Mouse (Mus musculus) CH12.LX (cell line): ENCODE data around the gene Eef1a1. TPM values are rescaled to one million over a fixed set of nuclear protein-coding genes. Genes with fewer than 3 reads are reported as not detected.
A peak's percentile ranks its signal among the peaks of the same experiment; 100 is the strongest.

ENCODE experiments used
- DNase-seq: peaks from one replicate; pipeline ENCODE4 v3.0.0-alpha.2; 2013; ENCODE audit errors: extremely low read depth
- H3K27ac ChIP-seq: 2 replicates; pipeline ENCODE4 v1.5.1; 2012; ENCODE audit warnings: low read depth, mild to moderate bottlenecking, control low read depth, moderate library complexity; ENCODE audit not compliant: insufficient read depth
- H3K27me3 ChIP-seq: replicated peaks from 2 replicates; pipeline ENCODE3; 2012; ENCODE audit warnings: inconsistent platforms
- H3K36me3 ChIP-seq, 2 experiments: replicated peaks in 1 of 2; 2 replicates each; pipeline versions ENCODE3 to v1.6.1; 2012; ENCODE audit warnings: inconsistent platforms in 1 of 2, low read length in 1 of 2, mild to moderate bottlenecking in 1 of 2, mixed read lengths in 1 of 2, moderate library complexity in 1 of 2; ENCODE audit not compliant: control insufficient read depth in 1 of 2, insufficient read depth in 1 of 2
- H3K4me1 ChIP-seq, 2 experiments: 2 replicates each; pipeline ENCODE4 v1.6.1; 2012; ENCODE audit warnings: inconsistent platforms in 1 of 2, moderate library complexity in 1 of 2; ENCODE audit not compliant: insufficient read depth in 2 of 2, control insufficient read depth in 1 of 2
- H3K4me2 ChIP-seq: 2 replicates; pipeline ENCODE4 v1.6.1; 2012; ENCODE audit warnings: low read depth, mild to moderate bottlenecking, control low read depth; ENCODE audit not compliant: poor library complexity, insufficient read depth, severe bottlenecking
- H3K4me3 ChIP-seq, 3 experiments: fragments of 150-350 bp in 1 of 3; sonication (generic) in 1 of 3; replicated peaks in 1 of 3; 2 replicates each; pipeline versions ENCODE3 to v1.5.1; 2011 to 2012; ENCODE audit warnings: low read depth in 2 of 3, low read length in 2 of 3, mild to moderate bottlenecking in 2 of 3, moderate library complexity in 2 of 3, control low read depth in 1 of 3, improper control_type of control experiment in 1 of 3, inconsistent platforms in 1 of 3, mixed read lengths in 1 of 3; ENCODE audit not compliant: poor library complexity in 1 of 3
- H3K79me2 ChIP-seq: replicated peaks from 2 replicates; pipeline ENCODE4 v1.6.1; 2012; ENCODE audit warnings: mild to moderate bottlenecking, moderate library complexity; ENCODE audit not compliant: control insufficient read depth, poor library complexity, insufficient read depth, severe bottlenecking; ENCODE audit errors: extremely low read depth
- H3K9ac ChIP-seq: 2 replicates; pipeline ENCODE4 v1.6.1; 2012; ENCODE audit warnings: low read depth, mild to moderate bottlenecking, control low read depth, moderate library complexity; ENCODE audit not compliant: insufficient read depth
- H3K9me3 ChIP-seq: replicated peaks from 2 replicates; pipeline ENCODE3; 2012; ENCODE audit warnings: low read length, inconsistent platforms, mixed read lengths
- BHLHE40 ChIP-seq: IDR thresholded peaks from 2 replicates; pipeline ENCODE4 v1.6.1; 2011; ENCODE audit warnings: mild to moderate bottlenecking, low read depth, low read length, improper control_type of control experiment
- CHD1 ChIP-seq: IDR thresholded peaks from 2 replicates; pipeline ENCODE4 v1.6.1; 2012; ENCODE audit warnings: low read depth, low read length, improper control_type of control experiment, inconsistent platforms
- CHD2 ChIP-seq: IDR thresholded peaks from 2 replicates; pipeline ENCODE4 v1.6.1; 2011; ENCODE audit warnings: low read length, improper control_type of control experiment
- E2F4 ChIP-seq: IDR thresholded peaks from 2 replicates; pipeline ENCODE4 v1.6.1; 2011; ENCODE audit warnings: low read depth, low read length, improper control_type of control experiment; ENCODE audit not compliant: insufficient replicate concordance
- ELF1 ChIP-seq: IDR thresholded peaks from 2 replicates; pipeline ENCODE4 v1.6.1; 2014; ENCODE audit warnings: low read depth, mild to moderate bottlenecking, inconsistent platforms, low read length, improper control_type of control experiment
- EP300 ChIP-seq: IDR thresholded peaks from 2 replicates; pipeline ENCODE4 v1.6.1; 2011; ENCODE audit warnings: low read length, improper control_type of control experiment
- ETS1 ChIP-seq: conservative IDR thresholded peaks from 2 replicates; pipeline ENCODE4 v1.6.1; 2012; ENCODE audit warnings: low read depth, mild to moderate bottlenecking, inconsistent platforms, low read length, improper control_type of control experiment, moderate library complexity
- GABPA ChIP-seq: IDR thresholded peaks from 2 replicates; pipeline ENCODE4 v1.6.1; 2012; ENCODE audit warnings: low read depth, low read length, improper control_type of control experiment, inconsistent platforms; ENCODE audit not compliant: insufficient replicate concordance
- HCFC1 ChIP-seq: IDR thresholded peaks from 2 replicates; pipeline ENCODE4 v1.6.1; 2012; ENCODE audit warnings: low read depth, mild to moderate bottlenecking, inconsistent platforms, low read length, improper control_type of control experiment
- IRF4 ChIP-seq: IDR thresholded peaks from 2 replicates; pipeline ENCODE4 v1.6.1; 2014; ENCODE audit warnings: low read depth, mild to moderate bottlenecking, inconsistent platforms, low read length, improper control_type of control experiment
- JUN ChIP-seq: IDR thresholded peaks from 2 replicates; pipeline ENCODE4 v1.6.1; 2011; ENCODE audit warnings: low read depth, mild to moderate bottlenecking, low read length, improper control_type of control experiment, moderate library complexity; ENCODE audit not compliant: insufficient read depth
- JUND ChIP-seq: conservative IDR thresholded peaks from 2 replicates; pipeline ENCODE4 v1.6.1; 2011; ENCODE audit warnings: low read depth, low read length, improper control_type of control experiment
- KAT2A ChIP-seq: IDR thresholded peaks from 2 replicates; pipeline ENCODE4 v1.6.1; 2012; ENCODE audit warnings: low read length, improper control_type of control experiment, inconsistent platforms; ENCODE audit not compliant: insufficient replicate concordance
- MAFK ChIP-seq: IDR thresholded peaks from 2 replicates; pipeline ENCODE4 v1.6.1; 2011; ENCODE audit warnings: low read length, improper control_type of control experiment; ENCODE audit not compliant: insufficient replicate concordance
- MAX ChIP-seq: IDR thresholded peaks from 2 replicates; pipeline ENCODE4 v1.6.1; 2011; ENCODE audit warnings: low read length, improper control_type of control experiment
- MAZ ChIP-seq: IDR thresholded peaks from 2 replicates; pipeline ENCODE4 v1.6.1; 2012; ENCODE audit warnings: low read depth, mild to moderate bottlenecking, inconsistent platforms, low read length, improper control_type of control experiment, moderate library complexity
- MEF2A ChIP-seq: IDR thresholded peaks from 2 replicates; pipeline ENCODE4 v1.6.1; 2014; ENCODE audit warnings: low read depth, mild to moderate bottlenecking, inconsistent platforms, low read length, improper control_type of control experiment, borderline replicate concordance
- MXI1 ChIP-seq: IDR thresholded peaks from 2 replicates; pipeline ENCODE4 v1.6.1; 2011; ENCODE audit warnings: mild to moderate bottlenecking, low read depth, low read length, improper control_type of control experiment
- MYC ChIP-seq: IDR thresholded peaks from 2 replicates; pipeline ENCODE4 v1.6.1; 2011; ENCODE audit warnings: low read depth, mild to moderate bottlenecking, improper control_type of control experiment, low read length
- NELFE ChIP-seq: IDR thresholded peaks from 2 replicates; pipeline ENCODE4 v1.6.1; 2011; ENCODE audit warnings: low read depth, low read length, improper control_type of control experiment
- NRF1 ChIP-seq: IDR thresholded peaks from 2 replicates; pipeline ENCODE4 v1.6.1; 2014; ENCODE audit warnings: low read depth, mild to moderate bottlenecking, inconsistent platforms, low read length, improper control_type of control experiment, moderate library complexity
- PAX5 ChIP-seq: IDR thresholded peaks from 2 replicates; pipeline ENCODE4 v1.6.1; 2012; ENCODE audit warnings: low read length, inconsistent platforms, mixed read lengths
- POLR2A ChIP-seq: IDR thresholded peaks from 2 replicates; pipeline ENCODE4 v1.6.1; 2011; ENCODE audit warnings: low read depth, mild to moderate bottlenecking, improper control_type of control experiment, low read length
- POLR2AphosphoS2 ChIP-seq: IDR thresholded peaks from 2 replicates; pipeline ENCODE4 v1.6.1; 2011; ENCODE audit warnings: low read depth, low read length, improper control_type of control experiment
- RAD21 ChIP-seq: IDR thresholded peaks from 2 replicates; pipeline ENCODE4 v1.6.1; 2011; ENCODE audit warnings: low read depth, mild to moderate bottlenecking, low read length, improper control_type of control experiment, moderate library complexity
- RCOR1 ChIP-seq: conservative IDR thresholded peaks from 2 replicates; pipeline ENCODE4 v1.6.1; 2012; ENCODE audit warnings: low read depth, mild to moderate bottlenecking, inconsistent platforms, low read length, improper control_type of control experiment
- SIN3A ChIP-seq: IDR thresholded peaks from 2 replicates; pipeline ENCODE4 v1.6.1; 2012; ENCODE audit warnings: low read length, improper control_type of control experiment, inconsistent platforms
- SMC3 ChIP-seq: IDR thresholded peaks from 2 replicates; pipeline ENCODE4 v1.6.1; 2011; ENCODE audit warnings: low read depth, low read length, improper control_type of control experiment
- TBP ChIP-seq: conservative IDR thresholded peaks from 2 replicates; pipeline ENCODE4 v1.6.1; 2011; ENCODE audit warnings: low read depth, low read length, improper control_type of control experiment
- TCF12 ChIP-seq: IDR thresholded peaks from 2 replicates; pipeline ENCODE4 v1.6.1; 2014; ENCODE audit warnings: low read depth, mild to moderate bottlenecking, inconsistent platforms, low read length, improper control_type of control experiment
- UBTF ChIP-seq: IDR thresholded peaks from 2 replicates; pipeline ENCODE4 v1.6.1; 2012; ENCODE audit warnings: low read depth, mild to moderate bottlenecking, inconsistent platforms, low read length, improper control_type of control experiment, moderate library complexity
- USF1 ChIP-seq: IDR thresholded peaks from 2 replicates; pipeline ENCODE4 v1.6.1; 2014; ENCODE audit warnings: low read depth, mild to moderate bottlenecking, inconsistent platforms, low read length, improper control_type of control experiment
- USF2 ChIP-seq: conservative IDR thresholded peaks from 2 replicates; pipeline ENCODE4 v1.6.1; 2011; ENCODE audit warnings: low read depth, low read length, improper control_type of control experiment
- ZC3H11A ChIP-seq: IDR thresholded peaks from 2 replicates; pipeline ENCODE4 v1.6.1; 2012; ENCODE audit warnings: low read depth, mild to moderate bottlenecking, inconsistent platforms, low read length, improper control_type of control experiment
- ZKSCAN1 ChIP-seq: IDR thresholded peaks from 2 replicates; pipeline ENCODE4 v1.6.1; 2012; ENCODE audit warnings: low read depth, inconsistent platforms, low read length, improper control_type of control experiment, borderline replicate concordance
- ZMIZ1 ChIP-seq: IDR thresholded peaks from 2 replicates; pipeline ENCODE4 v1.6.1; 2012; ENCODE audit warnings: low read depth, mild to moderate bottlenecking, inconsistent platforms, low read length, improper control_type of control experiment
- ZNF384 ChIP-seq: IDR thresholded peaks from 2 replicates; pipeline ENCODE4 v1.6.1; 2012; ENCODE audit warnings: low read depth, low read length, improper control_type of control experiment, inconsistent platforms
- dilution Hi-C: fragments of 300-500 bp; cut with MboI; formaldehyde crosslinking; loops from 2 replicates; pipeline ENCODE4 v1.14.3; 2020; ENCODE audit warnings: low sequenced_read_pairs; ENCODE audit not compliant: extremely low pct_unique_long_range_greater_than_20kb, extremely low pct_ligation_motif_present
- in situ Hi-C: fragments of 300-500 bp; cut with MboI; formaldehyde crosslinking; loops from 3 replicates; pipeline ENCODE4 v1.14.3; 2019; ENCODE audit warnings: low sequenced_read_pairs, low pct_ligation_motif_present, low pct_unique_long_range_greater_than_20kb, mixed read lengths
- polyA plus RNA-seq: library from polyadenylated mRNA; unstranded; fragments of >175 nt; gene quantifications from 2 replicates; pipeline ENCODE4 v1.2.1, GENCODE M21; 2012; ENCODE audit warnings: low read depth; ENCODE audit not compliant: insufficient read length
- total RNA-seq, 2 experiments: library from RNA; depleted of rRNA; stranded (reverse); fragments of 300-350 nt in 1 of 2; fragments of >200 nt in 1 of 2; gene quantifications; 2 replicates each; pipeline ENCODE4 v1.2.3; 2012 to 2014

Eef1a1 gene
- total and polyA plus RNA-seq, 3 experiments: 12,362 to 21,026 (median 18,409) TPM

- Histone ChIP-seq H3K79me2 (peaks cover 30% of the 10 kb centered on the region), H3K36me3 (peaks cover 36% of the 10 kb centered on the region in 2 experiments), H3K9me3 (no peaks in the 10 kb centered on the region), H3K4me3 (peak overlapping the region; percentile 83 to 99 (median 98)), H3K4me2 (peak overlapping the region; percentile 60), H3K27me3 (no peaks in the 10 kb centered on the region), H3K27ac (peak overlapping the region; percentile 96), H3K4me1 (peaks cover 0 to 31% of the 10 kb centered on the region in 2 experiments; a peak in 2 of 4 replicates), H3K9ac (peak overlapping the region; percentile 99)
- peak; percentile 96 for DNase-seq
- in situ Hi-C loops (no loop called here), dilution Hi-C loops (no loop called here)
- peak; percentile 100 for TF ChIP-seq ZMIZ1
- TF ChIP-seq MEF2A: no peak
- peak; percentile 96 for TF ChIP-seq TCF12
- TF ChIP-seq USF1: no peak
- no peak; the same call in none of the 2 replicates for TF ChIP-seq RAD21
- TF ChIP-seq MYC: peak; percentile 60; the same call in 1 of the 2 replicates
- TF ChIP-seq UBTF: peak; percentile 13; the same call in 1 of the 2 replicates
- peak; percentile 44; the same call in 1 of the 2 replicates for TF ChIP-seq ETS1
- no peak for TF ChIP-seq ZKSCAN1
- TF ChIP-seq EP300: peak; percentile 20; the same call in 1 of the 2 replicates
- 0 out of 2 replicates have a peak, but pooled peaks have one; percentile 23 for TF ChIP-seq RCOR1
- TF ChIP-seq NRF1: peak; percentile 85
- no peak; the same call in 1 of the 2 replicates for TF ChIP-seq CHD1
- TF ChIP-seq MAX: peak; percentile 76
- no peak for TF ChIP-seq SMC3
- peak; percentile 100 for TF ChIP-seq NELFE
- TF ChIP-seq PAX5: no peak
- peak; percentile 99 for TF ChIP-seq MAZ
- peak; percentile 99 for TF ChIP-seq POLR2A
- no peak for TF ChIP-seq MAFK
- peak; percentile 97 for TF ChIP-seq POLR2AphosphoS2
- TF ChIP-seq E2F4: peak; percentile 44; the same call in 1 of the 2 replicates
- TF ChIP-seq MXI1: peak; percentile 59; the same call in 1 of the 2 replicates
- peak; percentile 85 for TF ChIP-seq IRF4
- peak; percentile 98 for TF ChIP-seq TBP
- TF ChIP-seq GABPA: no peak
- TF ChIP-seq ZC3H11A: no peak
- TF ChIP-seq ELF1: peak; percentile 67
- no peak for TF ChIP-seq ZNF384
- TF ChIP-seq USF2: no peak
- peak; percentile 72 for TF ChIP-seq HCFC1
- peak; percentile 4; the same call in 1 of the 2 replicates for TF ChIP-seq BHLHE40
- no peak for TF ChIP-seq JUN
- 0 out of 2 replicates have a peak, but pooled peaks have one; percentile 56 for TF ChIP-seq KAT2A
- TF ChIP-seq JUND: no peak
- peak; percentile 77 for TF ChIP-seq SIN3A
- peak; percentile 87 for TF ChIP-seq CHD2
Measured at GRCm38 (mm10) chr9:78481423-78482331, 7.3 kb downstream of the Eef1a1 start.
